Mouse (Mus musculus) forelimb bud, embryonic 11.5 days (tissue): ENCODE measurements around the gene Gamt.
"Not testable (repeated sequence)": the region's sequence is repeated elsewhere in the genome, so short reads cannot be mapped to it uniquely, and the experiment has no call there.

Experiments used
- DNase-seq: peaks from one replicate; pipeline ENCODE4 v3.0.0-alpha.2; 2012; ENCODE audit warnings: low read depth, low spot score

Gene Gamt

GRCm38 (mm10) chr10:80258752-80259462 lies 1.9 kb downstream of the Gamt start:
- no peak for DNase-seq

GRCm38 (mm10) chr10:80257936-80258335 lies 2.9 kb downstream of the Gamt start:
- no peak for DNase-seq

- DNase-seq = no peak
These were observed 4.8 kb downstream of the Gamt start for GRCm38 (mm10) chr10:80255881-80256535.

- no peak for DNase-seq
These were observed 6.2 kb downstream of the Gamt start for GRCm38 (mm10) chr10:80254331-80255297.

GRCm38 (mm10) chr10:80253551-80253950 lies 7.3 kb downstream of the Gamt start:
- DNase-seq = no peak

GRCm38 (mm10) chr10:80252493-80253274 lies 8.1 kb downstream of the Gamt start:
- no peak for DNase-seq

GRCm38 (mm10) chr10:80252011-80252410 lies 8.8 kb downstream of the Gamt start:
- DNase-seq = no peak

- DNase-seq = no peak
These were observed 10.2 kb downstream of the Gamt start for GRCm38 (mm10) chr10:80250573-80250972.

GRCm38 (mm10) chr10:80250059-80250458 lies 10.8 kb downstream of the Gamt start:
- no peak for DNase-seq

GRCm38 (mm10) chr10:80248971-80249640 lies 11.7 kb downstream of the Gamt start, which contains the start of gene Ndufs7:
TSS of gene Ndufs7 (plus strand) at chr10:80249121.
- peak; percentile 94 for DNase-seq

- DNase-seq = not testable (repeated sequence)
These were observed 12.4 kb downstream of the Gamt start for GRCm38 (mm10) chr10:80248437-80248836.

- peak; percentile 40 for DNase-seq
These were observed 13.0 kb downstream of the Gamt start for GRCm38 (mm10) chr10:80247849-80248248.

GRCm38 (mm10) chr10:80245600-80245999 lies 15.2 kb downstream of the Gamt start:
- DNase-seq = peak; percentile 86

- DNase-seq = peak; percentile 61
These were observed 15.9 kb downstream of the Gamt start for GRCm38 (mm10) chr10:80244791-80245399.

- no peak for DNase-seq
These were observed 18.2 kb downstream of the Gamt start for GRCm38 (mm10) chr10:80242607-80243006.

GRCm38 (mm10) chr10:80242088-80242487 lies 18.7 kb downstream of the Gamt start:
- no peak for DNase-seq

GRCm38 (mm10) chr10:80239791-80240190 lies 21.0 kb downstream of the Gamt start:
- DNase-seq = no peak

- no peak for DNase-seq
These were observed 22.5 kb downstream of the Gamt start for GRCm38 (mm10) chr10:80238306-80238705.

- DNase-seq = no peak
These were observed 23.8 kb downstream of the Gamt start for GRCm38 (mm10) chr10:80237020-80237419.

- DNase-seq = no peak
These were observed 24.5 kb downstream of the Gamt start for GRCm38 (mm10) chr10:80236145-80236825.
